Mouse (Mus musculus) layer of hippocampus, adult 9-11 months (tissue): Measurements from ENCODE around the gene Rcan3.

ENCODE experiments used
- DNase-seq: peaks from one replicate; pipeline ENCODE4 v3.0.0; 2022

The Rcan3 gene

GRCm38 (mm10) chr4:135433443-135434394 lies at the start of gene Rcan3:
Rcan3 (minus strand) TSS chr4:135433853.
- DNase-seq, result peak; percentile 52

GRCm38 (mm10) chr4:135480370-135480769 lies 46.7 kb upstream of the Rcan3 start:
- no peak for DNase-seq

GRCm38 (mm10) chr4:135477851-135478250 lies 44.2 kb upstream of the Rcan3 start:
- no peak for DNase-seq

GRCm38 (mm10) chr4:135463406-135463805 lies 29.8 kb upstream of the Rcan3 start:
- no peak for DNase-seq

- DNase-seq, result peak; percentile 23
Measured at GRCm38 (mm10) chr4:135453572-135453971, 19.9 kb upstream of the Rcan3 start.

GRCm38 (mm10) chr4:135453164-135453563 lies 19.5 kb upstream of the Rcan3 start:
- DNase-seq, result no peak

- no peak for DNase-seq
Measured at GRCm38 (mm10) chr4:135451360-135452015, 17.8 kb upstream of the Rcan3 start.

- no peak for DNase-seq
Measured at GRCm38 (mm10) chr4:135442473-135442872, 8.8 kb upstream of the Rcan3 start.

- DNase-seq, result no peak
Measured at GRCm38 (mm10) chr4:135439904-135440522, 6.4 kb upstream of the Rcan3 start.

- DNase-seq, result peak; percentile 48
Measured at GRCm38 (mm10) chr4:135439188-135439647, 5.6 kb upstream of the Rcan3 start.

- no peak for DNase-seq
Measured at GRCm38 (mm10) chr4:135437924-135438323, 4.3 kb upstream of the Rcan3 start.

GRCm38 (mm10) chr4:135436291-135436690 lies 2.6 kb upstream of the Rcan3 start:
- DNase-seq, result no peak

GRCm38 (mm10) chr4:135434395-135434789 lies 739 bp upstream of the Rcan3 start:
- no peak for DNase-seq

GRCm38 (mm10) chr4:135433086-135433442 lies 589 bp downstream of the Rcan3 start:
- DNase-seq, result no peak

GRCm38 (mm10) chr4:135429990-135430760 lies 3.5 kb downstream of the Rcan3 start:
- DNase-seq, result no peak

GRCm38 (mm10) chr4:135429383-135429782 lies 4.3 kb downstream of the Rcan3 start:
- DNase-seq, result peak; percentile 16

GRCm38 (mm10) chr4:135426587-135426986 lies 7.1 kb downstream of the Rcan3 start:
- no peak for DNase-seq

- DNase-seq, result peak; percentile 85
Measured at GRCm38 (mm10) chr4:135425625-135426024, 8.0 kb downstream of the Rcan3 start.

GRCm38 (mm10) chr4:135420961-135421360 lies 12.7 kb downstream of the Rcan3 start:
- DNase-seq, result no peak

- DNase-seq, result no peak
Measured at GRCm38 (mm10) chr4:135420416-135420815, 13.2 kb downstream of the Rcan3 start.

GRCm38 (mm10) chr4:135419996-135420395 lies 13.7 kb downstream of the Rcan3 start:
- DNase-seq, result no peak

GRCm38 (mm10) chr4:135416367-135416766 lies 17.3 kb downstream of the Rcan3 start:
- no peak for DNase-seq

- no peak for DNase-seq
Measured at GRCm38 (mm10) chr4:135413491-135413890, 20.2 kb downstream of the Rcan3 start.
